Mouse (Mus musculus): ENCODE measurements around the gene Hs6st2. TPM values are rescaled to one million over a fixed set of nuclear protein-coding genes. Genes with fewer than 3 reads are reported as not detected.

Hs6st2 gene
- total RNA-seq, 1 experiment from 2014 or later, result 4.3 TPM

DNA sequence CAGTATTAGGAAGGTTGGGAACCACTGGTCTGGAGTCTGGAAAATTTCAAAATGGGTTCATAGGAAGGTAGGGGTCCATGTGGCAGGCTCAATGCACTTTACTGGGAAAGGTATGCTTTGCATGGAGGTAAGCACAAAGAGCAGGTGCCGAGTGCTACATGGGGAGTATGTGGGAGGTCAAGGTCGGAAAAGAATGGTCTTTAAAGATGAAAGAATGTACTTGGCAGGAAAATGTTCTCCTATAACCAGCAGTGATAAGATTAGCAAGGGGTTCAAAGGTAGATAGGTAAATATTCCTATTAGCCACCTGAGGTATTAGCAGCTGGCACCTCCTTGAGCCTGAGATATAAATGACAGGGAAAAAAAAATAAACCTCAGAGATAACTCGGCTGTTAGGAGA lies 338.1 kb downstream of the Hs6st2 start:
- no peak for DNase-seq

Other genes starting within 250 kb of the Hs6st2 start
- gene Usp26, start 119.4 kb upstream of the Hs6st2 start, total RNA-seq (2021), result not detected in 2 replicates

Measured in adrenal gland, postnatal 25 days (tissue).